Mouse (Mus musculus) cerebellum, postnatal 14 days (tissue): Measurements from ENCODE around the gene H3f3b.

Experiments used
- DNase-seq, 2 experiments: peaks; one replicate each; pipeline ENCODE4 v3.0.0; 2021; ENCODE audit warnings: mixed read lengths in 2 of 2

Gene H3f3b

GRCm38 (mm10) chr11:116045173-116045572 is 17.4 kb upstream of the H3f3b start:
- no peak for DNase-seq

- DNase-seq = no peak
Measured at GRCm38 (mm10) chr11:116043286-116043685, 15.5 kb upstream of the H3f3b start.

GRCm38 (mm10) chr11:116042372-116043138 is 14.8 kb upstream of the H3f3b start:
- no peak for DNase-seq

- DNase-seq = no peak
Measured at GRCm38 (mm10) chr11:116041833-116042232, 14.1 kb upstream of the H3f3b start.

GRCm38 (mm10) chr11:116040593-116040992 is 12.8 kb upstream of the H3f3b start:
- DNase-seq = peak in 1 of 2 experiments; percentile 30

- no peak for DNase-seq
Measured at GRCm38 (mm10) chr11:116037826-116038225, 10.1 kb upstream of the H3f3b start.

GRCm38 (mm10) chr11:116036671-116037070 is 8.9 kb upstream of the H3f3b start:
- DNase-seq = no peak

- DNase-seq = no peak
Measured at GRCm38 (mm10) chr11:116034584-116034983, 6.8 kb upstream of the H3f3b start.

GRCm38 (mm10) chr11:116030898-116031845 is 3.4 kb upstream of the H3f3b start:
- DNase-seq = peak; percentile 56

- peak; percentile 99 for DNase-seq
Measured at GRCm38 (mm10) chr11:116030088-116030897, 2.5 kb upstream of the H3f3b start, which contains the start of gene Unk. TSS of gene Unk (plus strand) at chr11:116030322.

- no peak for DNase-seq
Measured at GRCm38 (mm10) chr11:116029086-116029865, 1.5 kb upstream of the H3f3b start.

- DNase-seq = no peak
Measured at GRCm38 (mm10) chr11:116028177-116028865, 559 bp upstream of the H3f3b start.

GRCm38 (mm10) chr11:116025056-116025845 is 2.5 kb downstream of the H3f3b start:
- peak; percentile 55 to 77 for DNase-seq

GRCm38 (mm10) chr11:116024356-116024808 is 3.4 kb downstream of the H3f3b start:
- peak; percentile 95 to 97 for DNase-seq

GRCm38 (mm10) chr11:116023771-116024355 is 3.9 kb downstream of the H3f3b start:
- DNase-seq = peak; percentile 88 to 90

GRCm38 (mm10) chr11:116023074-116023770 is 4.5 kb downstream of the H3f3b start:
- DNase-seq = peak; percentile 50 to 53

GRCm38 (mm10) chr11:116022256-116022780 is 5.4 kb downstream of the H3f3b start:
- DNase-seq = peak in 1 of 2 experiments; percentile 33

- peak in 1 of 2 experiments; percentile 27 for DNase-seq
Measured at GRCm38 (mm10) chr11:116021328-116022220, 6.2 kb downstream of the H3f3b start.
